Mouse (Mus musculus) c-Kit-negative CD71-positive TER-119-positive erythroid progenitor cells, embryonic 14.5 days (primary cell): Measurements from ENCODE around the gene Dnpep.

ENCODE experiments used
- DNase-seq: peaks from one replicate; pipeline ENCODE4 v3.0.0-alpha.2; 2013; ENCODE audit warnings: low read depth, low spot score

The Dnpep gene

DNA sequence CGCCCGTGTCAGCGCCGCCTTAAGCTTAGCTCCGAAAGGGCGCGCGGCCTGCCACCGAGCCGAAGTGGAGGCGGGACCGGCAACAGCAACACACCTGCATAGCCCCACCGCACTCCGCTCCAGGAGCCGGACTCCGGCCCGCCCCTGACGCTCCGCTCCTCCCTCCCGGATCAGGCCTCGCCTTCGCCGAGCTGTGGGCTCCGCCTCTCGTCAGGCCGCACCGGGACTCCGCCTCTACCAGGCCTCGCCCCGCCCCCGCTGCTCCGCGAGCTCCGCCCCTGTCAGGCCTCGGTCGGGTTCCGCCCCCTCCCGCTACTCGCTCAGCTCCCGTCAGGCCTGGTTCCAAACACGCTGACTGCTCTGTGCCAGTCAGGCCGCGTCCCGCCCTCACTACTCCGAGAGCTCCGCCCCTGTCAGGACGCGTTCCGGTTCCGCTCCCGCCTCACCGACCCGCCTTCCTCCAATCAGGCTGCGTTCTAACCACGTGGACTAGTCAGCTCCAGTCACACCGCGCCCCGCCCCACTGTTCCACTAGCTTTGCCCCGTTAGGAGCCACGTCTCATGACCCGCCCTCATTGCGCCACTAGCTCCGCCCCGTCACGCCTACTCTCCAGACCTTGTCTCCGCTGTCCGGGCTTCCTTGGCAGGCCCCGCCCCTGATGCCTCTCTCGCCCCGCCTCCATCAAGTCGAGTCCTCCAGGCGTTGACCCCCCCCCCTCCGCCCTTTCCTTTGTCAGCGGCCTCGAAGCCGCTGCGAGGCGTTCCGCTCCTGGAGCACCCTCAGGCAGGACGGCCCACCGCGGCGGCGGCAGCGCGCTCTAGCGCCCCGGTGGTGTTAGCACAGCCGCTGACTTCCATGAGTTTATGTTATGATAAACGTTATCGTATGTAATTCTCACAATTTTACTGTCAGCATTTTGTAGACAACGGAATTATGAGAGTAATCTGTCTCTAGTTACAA lies at the start of gene Dnpep:
Gene Dnpep, minus strand, starts transcription at position 750 of the 961 bp plus-strand sequence.
- peak; percentile 100 for DNase-seq

DNA sequence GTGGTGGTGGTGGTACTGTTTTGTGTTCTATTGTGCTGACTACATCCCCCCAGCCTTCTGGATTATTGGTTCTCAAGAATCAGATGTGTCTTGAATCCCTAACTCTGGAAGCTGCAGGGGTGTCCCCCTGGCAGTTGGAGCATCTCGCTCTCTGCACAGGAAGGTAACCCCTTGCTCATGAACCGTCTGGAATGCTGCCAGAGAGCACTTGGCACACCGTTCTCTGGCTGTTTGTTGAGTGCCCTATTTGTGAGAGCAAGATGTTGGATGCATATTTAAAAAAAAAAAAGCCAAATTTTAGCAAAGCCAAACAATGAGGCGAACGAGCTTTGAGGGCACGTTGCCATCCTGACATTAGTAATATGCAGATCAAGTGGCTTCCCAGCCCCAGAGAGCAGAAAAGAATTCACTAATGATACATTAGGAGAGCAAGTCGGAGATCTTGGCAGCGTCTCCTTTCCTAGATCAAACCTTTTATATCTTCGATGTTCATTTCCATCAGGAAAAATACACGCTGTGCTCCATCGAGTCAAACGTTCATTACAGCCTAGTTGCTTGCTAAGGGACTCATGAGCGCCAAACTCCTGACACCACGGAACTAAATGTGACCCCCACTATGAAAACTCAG lies 47.8 kb upstream of the Dnpep start:
- DNase-seq, result no peak

DNA sequence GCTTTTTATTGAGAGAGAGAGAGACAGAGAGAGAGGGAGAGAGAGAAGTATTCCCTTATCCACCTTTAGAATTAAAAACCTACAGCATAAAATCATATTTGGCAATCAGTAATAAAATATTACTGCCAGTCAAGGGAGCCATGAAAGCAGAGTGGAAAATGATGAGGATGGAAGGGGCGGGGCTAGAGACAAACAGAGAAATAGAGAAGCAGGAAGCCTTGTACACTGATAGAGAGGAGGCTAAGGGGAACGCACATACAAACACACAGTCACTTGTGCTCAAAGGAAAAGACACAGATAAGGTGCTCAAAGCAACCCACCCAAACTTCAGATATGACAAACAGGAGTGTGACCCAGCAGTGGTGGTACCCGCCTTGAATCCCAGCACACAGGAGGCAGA lies 46.1 kb upstream of the Dnpep start:
- no peak for DNase-seq

DNA sequence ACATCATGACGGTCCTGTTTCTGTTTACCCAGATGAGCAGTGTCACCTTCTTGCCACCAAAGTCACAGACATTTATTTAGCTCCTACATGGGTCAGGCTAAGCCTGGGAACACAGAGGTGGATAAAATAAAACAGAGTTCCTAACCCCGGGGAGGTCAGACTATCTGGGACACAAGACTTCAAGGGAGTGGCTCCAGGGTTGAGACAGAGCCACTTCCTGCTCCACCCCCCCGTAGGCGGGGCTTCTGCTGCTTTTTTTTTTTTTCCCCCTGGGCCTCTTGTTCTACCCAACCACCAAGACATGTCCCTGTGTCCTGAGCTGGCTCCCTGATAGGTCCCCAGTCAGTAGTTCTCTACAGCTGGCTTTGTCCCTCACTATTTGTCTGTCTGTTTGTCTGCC lies 44.0 kb upstream of the Dnpep start:
- DNase-seq, result no peak

DNA sequence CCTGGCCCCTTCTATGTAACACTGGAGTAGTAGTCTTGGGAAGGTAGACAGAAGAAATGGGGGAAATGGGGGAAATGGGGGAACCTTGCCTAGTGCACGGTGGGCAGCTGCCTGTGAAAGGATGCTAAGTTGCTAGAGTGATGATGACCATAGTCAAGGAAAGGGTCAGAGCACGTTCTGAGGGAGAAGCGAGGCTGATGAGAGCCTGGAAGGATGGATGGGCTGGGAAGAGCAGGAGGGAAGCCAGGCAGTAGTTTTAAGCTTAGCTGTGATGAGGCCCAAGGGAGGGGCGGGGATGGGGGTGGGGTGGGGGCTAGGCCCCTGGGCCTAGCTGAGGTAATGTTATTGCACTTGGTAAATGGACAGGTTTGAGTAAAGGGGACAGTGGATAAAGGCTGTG lies 43.3 kb upstream of the Dnpep start:
- no peak for DNase-seq

DNA sequence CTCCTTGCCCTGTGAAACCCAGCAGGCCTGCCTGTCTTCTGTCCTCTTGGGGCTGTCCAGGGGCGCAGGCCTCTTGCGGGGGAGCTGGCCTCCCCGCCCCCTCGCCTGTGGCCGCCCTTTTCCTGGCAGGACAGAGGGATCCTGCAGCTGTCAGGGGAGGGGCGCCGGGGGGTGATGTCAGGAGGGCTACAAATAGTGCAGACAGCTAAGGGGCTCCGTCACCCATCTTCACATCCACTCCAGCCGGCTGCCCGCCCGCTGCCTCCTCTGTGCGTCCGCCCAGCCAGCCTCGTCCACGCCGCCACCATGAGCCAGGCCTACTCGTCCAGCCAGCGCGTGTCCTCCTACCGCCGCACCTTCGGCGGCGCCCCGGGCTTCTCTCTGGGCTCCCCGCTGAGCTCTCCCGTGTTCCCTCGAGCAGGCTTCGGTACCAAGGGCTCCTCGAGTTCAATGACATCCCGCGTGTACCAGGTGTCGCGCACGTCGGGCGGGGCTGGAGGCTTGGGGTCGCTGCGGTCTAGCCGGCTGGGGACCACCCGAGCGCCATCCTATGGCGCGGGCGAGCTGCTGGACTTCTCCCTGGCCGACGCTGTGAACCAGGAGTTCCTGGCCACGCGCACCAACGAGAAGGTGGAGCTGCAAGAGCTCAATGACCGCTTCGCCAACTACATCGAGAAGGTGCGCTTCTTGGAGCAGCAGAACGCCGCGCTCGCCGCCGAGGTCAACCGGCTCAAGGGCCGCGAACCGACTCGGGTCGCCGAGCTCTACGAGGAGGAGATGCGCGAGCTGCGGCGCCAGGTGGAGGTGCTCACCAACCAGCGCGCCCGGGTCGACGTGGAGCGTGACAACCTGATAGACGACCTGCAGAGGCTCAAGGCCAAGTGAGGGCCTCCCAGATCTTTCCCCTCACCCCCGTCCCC lies 42.6 kb upstream of the Dnpep start, which contains the start of gene Des:
Gene Des, plus strand, starts transcription at position 218 of the 920 bp plus-strand sequence.
- DNase-seq, result no peak

DNA sequence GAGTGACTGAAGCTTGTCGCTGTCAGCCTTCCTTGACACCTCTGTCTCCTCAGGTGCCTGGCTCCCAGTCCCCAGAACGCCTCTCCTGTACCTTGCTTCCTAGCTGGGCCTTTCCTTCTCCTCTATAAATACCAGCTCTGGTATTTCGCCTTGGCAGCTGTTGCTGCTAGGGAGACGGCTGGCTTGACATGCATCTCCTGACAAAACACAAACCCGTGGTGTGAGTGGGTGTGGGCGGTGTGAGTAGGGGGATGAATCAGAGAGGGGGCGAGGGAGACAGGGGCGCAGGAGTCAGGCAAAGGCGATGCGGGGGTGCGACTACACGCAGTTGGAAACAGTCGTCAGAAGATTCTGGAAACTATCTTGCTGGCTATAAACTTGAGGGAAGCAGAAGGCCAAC lies 41.6 kb upstream of the Dnpep start:
- DNase-seq, result no peak

DNA sequence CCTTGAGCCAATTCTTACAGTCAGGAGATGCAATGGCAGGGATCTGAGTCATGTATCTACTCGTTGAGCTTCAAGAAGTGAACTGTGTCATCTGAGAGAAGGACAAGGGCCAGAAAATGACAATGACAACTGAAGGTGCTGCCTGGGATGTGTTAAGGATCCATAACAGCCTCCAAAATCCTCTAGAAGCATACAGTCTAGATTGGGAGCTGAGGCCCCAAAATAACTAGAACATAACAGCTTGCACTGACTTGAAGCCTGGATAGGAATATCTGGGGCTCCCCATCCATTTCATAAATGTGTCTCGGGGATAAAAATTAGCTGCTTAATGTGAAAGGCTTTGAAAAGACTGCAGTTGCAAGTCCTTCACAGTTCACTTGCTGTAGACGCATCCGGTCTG lies 40.2 kb upstream of the Dnpep start:
- DNase-seq, result no peak

DNA sequence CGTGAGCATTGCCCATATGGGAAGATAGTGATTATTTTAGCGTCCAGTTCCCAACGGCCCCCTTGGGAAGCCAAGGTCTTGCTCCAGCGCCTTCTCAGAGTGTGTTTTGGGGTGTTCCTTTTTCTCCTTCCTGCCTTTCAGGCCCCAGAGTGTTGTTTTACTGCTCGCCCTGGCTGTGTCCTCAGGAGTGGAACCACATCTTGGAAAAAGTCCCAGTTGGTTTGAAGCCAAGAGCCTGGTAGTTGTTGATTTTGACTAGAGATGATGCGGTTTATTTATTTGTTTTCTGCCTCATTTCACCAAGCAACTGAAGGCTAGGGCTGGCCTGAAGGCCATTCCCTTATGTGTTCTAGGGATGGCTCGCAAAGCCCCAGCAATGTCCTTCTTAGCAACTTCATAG lies 39.5 kb upstream of the Dnpep start:
- DNase-seq, result no peak

DNA sequence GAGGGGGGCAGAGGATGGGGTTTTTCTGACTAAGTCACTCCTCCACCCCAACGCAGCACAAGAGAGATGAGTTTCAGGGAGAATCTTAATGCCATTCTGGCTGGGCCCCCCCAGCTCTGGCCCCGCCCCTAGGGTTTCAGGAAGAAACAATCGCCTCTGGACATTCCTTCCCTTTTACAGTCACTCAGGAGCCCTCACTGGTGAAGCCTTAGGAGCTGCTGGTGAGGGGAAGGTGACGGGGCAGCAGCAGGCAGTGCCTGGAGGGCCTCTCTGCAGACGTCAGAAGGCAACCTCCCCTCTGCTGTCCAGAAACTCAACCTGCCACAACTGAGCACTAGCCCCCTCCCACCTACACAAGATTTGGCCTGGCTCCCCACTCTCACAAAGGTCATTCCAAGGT lies 31.5 kb upstream of the Dnpep start:
- no peak for DNase-seq

DNA sequence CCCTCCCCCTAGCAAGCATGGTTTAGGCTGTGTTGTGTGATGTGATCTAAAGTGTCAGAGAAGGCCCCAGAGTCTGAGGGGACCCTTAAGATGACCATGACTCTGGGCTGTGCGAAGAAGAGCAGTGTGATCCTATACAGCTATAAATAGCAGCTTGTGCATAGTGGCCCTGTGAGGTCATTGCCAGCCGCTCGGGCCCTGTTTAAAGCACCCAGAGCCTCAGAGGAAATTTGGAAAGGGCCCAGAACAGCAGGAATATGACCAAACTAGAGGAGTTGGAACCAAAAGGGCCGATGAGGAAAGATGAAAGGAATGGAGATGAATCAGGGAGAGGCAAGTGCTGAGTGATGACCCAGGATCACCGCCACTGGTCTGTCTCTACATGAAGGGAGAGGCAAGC lies 29.5 kb upstream of the Dnpep start:
- no peak for DNase-seq

DNA sequence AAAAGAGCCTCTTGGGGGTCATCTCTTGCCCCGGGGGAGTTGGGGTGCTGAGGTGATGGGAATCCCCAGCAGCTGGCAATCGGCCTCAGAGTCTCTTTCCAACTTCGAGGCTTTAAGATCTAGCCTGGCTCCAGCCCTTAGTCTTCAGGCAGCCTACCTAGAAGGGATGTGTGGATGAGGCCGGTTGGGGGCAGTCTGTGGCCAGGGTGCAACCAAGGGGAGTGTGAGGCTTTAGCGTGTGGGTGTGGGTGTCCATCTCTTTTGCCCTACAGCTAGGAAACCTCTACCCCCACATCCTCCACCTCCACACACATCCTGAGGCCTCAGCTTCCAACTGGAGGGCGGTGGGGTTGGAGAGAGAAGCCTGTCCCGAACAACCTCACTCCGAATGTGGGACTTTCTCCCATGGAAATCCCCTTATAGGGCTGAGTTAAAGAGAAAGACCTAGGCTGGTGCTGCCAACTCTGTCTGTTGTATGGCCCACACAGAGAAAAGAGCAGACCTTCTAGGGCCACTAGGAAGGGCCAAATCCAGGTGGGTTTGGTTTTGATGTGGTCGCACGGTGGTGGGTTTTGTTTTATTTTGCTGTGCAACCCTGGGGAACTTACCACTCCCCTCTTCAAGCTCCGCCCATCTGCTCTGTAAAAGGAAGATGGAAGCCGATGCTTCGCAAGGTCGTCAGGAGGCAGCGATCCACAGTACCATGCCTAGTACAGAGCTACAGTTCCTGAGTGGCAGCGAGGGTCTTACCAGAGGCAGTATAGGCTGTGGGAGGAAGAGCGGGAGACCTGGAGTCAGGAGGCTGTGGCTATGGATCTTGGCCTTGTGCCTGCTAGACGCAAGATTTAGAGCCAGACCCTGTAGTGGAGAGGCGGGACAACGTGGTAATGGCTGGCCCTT lies 27.5 kb upstream of the Dnpep start:
- no peak for DNase-seq

DNA sequence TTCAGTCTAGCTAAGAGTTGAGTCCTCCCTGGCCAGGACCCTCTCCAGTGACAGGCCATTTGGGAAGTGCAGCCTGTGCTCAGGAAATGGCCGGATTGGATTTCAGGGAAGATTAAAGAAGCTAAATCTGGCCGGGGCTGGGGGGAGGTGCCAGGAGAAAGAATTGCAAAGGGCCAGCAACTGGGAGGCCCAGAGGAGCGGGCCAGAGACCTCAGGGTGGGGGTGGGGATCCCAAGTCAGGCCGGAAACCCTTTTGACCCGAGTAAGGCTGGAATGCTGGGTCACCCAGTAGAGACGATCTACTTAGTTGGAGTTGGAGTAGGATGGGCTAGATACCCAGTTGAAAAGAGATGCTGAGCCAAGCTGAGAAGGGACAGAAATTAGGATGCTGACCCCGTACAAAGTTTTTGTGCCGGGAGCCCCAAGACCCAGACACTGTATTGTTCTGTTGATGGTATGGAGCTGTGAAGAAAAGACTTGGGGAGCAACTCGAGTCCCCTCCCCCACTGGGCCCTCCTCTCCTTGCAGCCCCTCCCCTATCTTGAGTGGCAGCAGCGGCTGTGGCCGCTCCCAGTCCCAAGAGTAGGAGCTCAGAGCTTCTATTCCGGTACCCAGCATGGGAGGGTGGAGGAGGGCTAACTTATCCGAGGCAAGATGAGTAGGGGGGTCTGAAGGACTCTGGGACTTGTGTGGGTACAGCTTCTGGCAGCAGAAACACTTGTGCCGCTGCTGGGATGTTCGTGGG lies 26.7 kb upstream of the Dnpep start:
- DNase-seq, result no peak

DNA sequence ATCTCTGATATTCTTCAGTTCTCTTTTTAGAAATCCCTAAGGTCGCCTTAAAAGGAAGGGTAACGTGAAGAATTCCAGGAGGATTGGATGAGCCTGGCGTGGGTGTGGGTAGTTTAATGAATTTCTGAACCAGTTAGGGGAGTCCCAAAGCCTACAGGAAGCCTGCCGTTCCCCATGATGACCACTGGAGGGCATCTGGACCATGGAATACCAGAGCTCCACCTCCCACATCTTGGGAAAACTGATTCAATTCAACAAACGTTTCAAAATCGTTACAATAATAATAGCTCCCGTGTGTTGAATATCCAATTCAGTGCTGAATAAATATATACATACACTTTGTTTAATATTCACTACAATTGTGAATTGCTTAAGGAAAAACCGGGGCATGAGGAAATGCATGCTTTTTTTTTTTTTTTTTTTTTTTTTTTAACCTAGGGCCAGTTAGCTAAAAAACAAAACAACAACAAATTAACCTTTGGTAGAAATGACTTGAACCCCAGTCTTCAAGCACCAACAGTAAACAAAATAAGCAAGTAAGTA lies 25.2 kb upstream of the Dnpep start:
- no peak for DNase-seq

DNA sequence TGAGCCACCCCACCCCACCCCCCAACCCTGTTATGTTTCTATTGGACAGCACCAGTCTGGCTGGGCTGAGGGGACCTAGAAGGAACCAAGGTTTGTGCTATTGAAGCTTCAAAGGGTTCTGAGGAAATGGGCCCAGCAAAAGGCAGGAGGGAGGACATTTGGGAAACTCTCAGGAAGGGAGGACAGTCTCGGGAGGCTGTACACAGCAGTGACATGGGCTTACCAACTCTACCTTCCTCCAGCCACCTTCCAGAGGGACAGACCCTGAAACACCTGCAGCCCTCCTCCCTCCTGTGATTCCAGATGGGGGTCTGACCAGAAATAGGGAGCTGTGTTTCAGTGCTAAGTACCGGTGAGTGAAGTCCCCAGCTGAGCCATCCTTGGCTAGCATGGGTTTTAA lies 22.7 kb upstream of the Dnpep start:
- no peak for DNase-seq

DNA sequence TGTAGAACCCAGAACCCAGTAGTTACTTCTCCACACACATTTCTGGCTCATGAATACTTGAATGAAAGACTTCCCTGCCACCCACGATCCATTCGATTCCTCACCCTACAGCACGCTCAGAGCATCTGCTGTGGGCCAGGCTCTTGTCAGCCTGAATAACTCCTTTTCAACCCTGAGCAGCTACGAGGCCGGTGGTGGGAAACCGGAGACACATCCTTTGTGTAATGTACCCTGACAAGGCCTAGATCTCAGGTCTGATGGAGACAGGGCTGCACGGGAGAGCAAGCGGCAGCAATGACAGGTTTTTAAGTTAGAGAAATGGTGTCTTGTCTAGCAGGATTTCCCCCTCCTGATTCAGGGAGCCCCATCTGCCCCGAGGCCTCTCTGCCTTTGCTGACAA lies 21.5 kb upstream of the Dnpep start:
- no peak for DNase-seq

DNA sequence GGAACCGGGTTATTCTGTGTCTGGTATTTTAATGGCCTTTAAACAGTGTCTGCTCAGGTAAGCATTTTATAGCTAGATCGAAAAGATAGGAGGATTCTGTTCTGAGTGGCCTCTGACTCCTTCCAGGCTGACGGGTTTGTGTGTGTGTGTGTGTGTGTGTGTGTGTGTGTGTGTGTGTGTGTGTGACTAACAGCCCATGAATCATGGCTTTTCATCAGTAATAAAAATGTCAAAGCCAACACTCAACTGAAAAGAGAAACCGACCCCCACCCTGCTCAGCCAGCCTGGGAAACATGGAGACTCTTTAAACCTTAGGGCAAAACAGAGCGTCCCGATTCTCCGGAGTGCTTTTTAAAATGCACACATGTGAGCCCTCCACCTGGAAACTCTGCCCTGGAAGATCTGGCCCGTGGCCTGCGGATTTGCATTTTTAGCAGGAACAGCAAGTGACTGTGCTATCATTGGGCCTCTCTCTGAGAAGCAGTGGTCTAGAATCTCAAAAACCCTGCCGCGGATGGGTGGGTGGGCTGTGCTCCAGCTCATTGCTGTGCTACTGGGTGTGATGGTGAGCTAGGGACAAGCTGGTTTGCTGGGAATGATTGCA lies 20.4 kb upstream of the Dnpep start:
- no peak for DNase-seq

DNA sequence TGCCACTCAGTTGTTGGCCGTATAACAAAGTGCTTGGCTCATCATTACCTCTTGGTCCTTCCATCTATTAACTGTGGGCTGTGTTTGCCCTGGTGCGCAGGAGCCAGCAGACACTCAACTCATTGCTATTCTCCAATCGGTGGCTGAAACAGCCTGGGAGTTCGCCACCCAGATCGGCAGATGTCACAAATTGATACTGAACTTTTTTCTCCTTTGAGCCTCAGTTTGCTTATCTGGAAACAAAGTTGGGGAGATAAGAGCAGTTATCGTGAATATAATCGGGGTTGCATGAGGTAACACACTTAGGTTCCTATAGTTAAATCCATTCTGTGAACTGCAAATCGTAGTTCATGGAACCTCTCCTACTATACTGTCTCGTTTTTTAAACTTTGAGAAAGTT lies 19.3 kb upstream of the Dnpep start:
- no peak for DNase-seq

DNA sequence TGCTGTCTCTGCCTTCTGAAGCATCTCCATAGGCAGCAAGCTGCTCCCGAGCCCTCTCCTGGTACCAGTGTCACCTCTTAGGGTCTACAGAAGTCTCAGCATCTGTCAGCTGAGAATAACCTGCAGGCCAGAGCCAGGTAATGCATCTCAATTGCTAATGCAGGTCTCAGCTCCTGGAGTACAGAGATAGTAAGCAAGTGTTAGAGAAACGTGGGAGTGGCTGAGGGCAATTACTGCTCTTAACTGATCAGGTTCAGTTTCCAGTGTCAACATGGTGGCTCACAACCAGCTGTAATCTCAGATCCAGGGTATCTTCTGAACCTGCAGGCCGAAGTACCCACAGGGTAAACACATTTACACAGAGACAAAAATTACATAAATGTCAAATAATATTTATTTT lies 18.7 kb upstream of the Dnpep start:
- DNase-seq, result no peak

DNA sequence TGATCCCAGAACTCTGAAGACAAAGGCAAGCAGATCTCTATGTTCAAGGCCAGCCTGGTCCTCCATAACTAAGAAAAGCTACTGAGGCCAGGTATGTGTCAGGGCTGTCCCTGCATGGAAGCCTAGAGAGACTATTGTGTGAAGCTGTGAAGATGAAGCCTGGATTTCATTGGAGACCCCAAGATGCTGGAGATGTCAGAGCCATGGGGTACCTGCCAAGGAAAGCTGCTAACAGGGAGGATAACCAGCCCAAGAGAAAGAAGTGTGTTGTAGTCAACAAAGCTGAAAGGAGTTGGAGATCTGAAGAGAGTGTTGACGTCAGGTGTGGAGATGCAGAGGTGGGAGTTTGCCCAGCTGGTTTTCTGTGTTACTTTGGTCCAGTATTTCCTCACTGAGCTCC lies 13.5 kb upstream of the Dnpep start:
- DNase-seq, result no peak
